Mouse (Mus musculus): ENCODE results near the gene Hba-a1. TPM values are rescaled to one million over a fixed set of nuclear protein-coding genes. Genes with fewer than 3 reads are reported as not detected.
"Not testable (repeated sequence)": the region's sequence is repeated elsewhere in the genome, so short reads cannot be mapped to it uniquely, and the experiment has no call there.

Gene Hba-a1
- polyA plus RNA-seq, 1 experiment from 2014 or later: 15,213 TPM

GRCm38 (mm10) chr11:32285031-32285775, 1.9 kb downstream of the Hba-a1 start:
- H3K9ac ChIP-seq (ENCODE audit: low read length): no peak overlapping the region
- no peak for ATAC-seq (replicated peaks; ENCODE audit: extremely low read depth, insufficient read depth, low FRiP score)
- H3K36me3 ChIP-seq (ENCODE audit: control insufficient read depth, insufficient read depth): no peaks in the 10 kb centered on the region
- no peak overlapping the region for H3K27ac ChIP-seq (ENCODE audit: low read length)
- no peak overlapping the region for H3K4me2 ChIP-seq (ENCODE audit: low read depth, low read length)
- WGBS: 73% methylated on average over 7 of the region's 7 CpGs
- H3K27me3 ChIP-seq (ENCODE audit: control insufficient read depth, insufficient read depth, low read length): peaks cover 9% of the 10 kb centered on the region
- no peak overlapping the region for H3K4me3 ChIP-seq (ENCODE audit: low read length)
- no peaks in the 10 kb centered on the region for H3K9me3 ChIP-seq (replicated peaks; ENCODE audit: control insufficient read depth, low read length)
- no peaks in the 10 kb centered on the region for H3K4me1 ChIP-seq (ENCODE audit: control insufficient read depth, insufficient read depth, low read length)

GRCm38 (mm10) chr11:32285887-32286286, 2.6 kb downstream of the Hba-a1 start:
- H3K27me3 ChIP-seq (ENCODE audit: control insufficient read depth, insufficient read depth, low read length): not testable (repeated sequence)

GRCm38 (mm10) chr11:32286695-32287492, 3.6 kb downstream of the Hba-a1 start, which contains the start of gene Hbq1b:
Gene Hbq1b (plus strand): TSS chr11:32286965.
- peak within 1 kb of the TSS; percentile 54 for H3K4me2 ChIP-seq (ENCODE audit: low read depth, low read length)
- peak within 1 kb of the TSS; percentile 32 for H3K4me3 ChIP-seq (ENCODE audit: low read length)
- not testable (repeated sequence) for H3K9ac ChIP-seq (ENCODE audit: low read length); H3K27ac ChIP-seq (ENCODE audit: low read length); H3K36me3 ChIP-seq (ENCODE audit: control insufficient read depth, insufficient read depth); ATAC-seq (replicated peaks; ENCODE audit: extremely low read depth, insufficient read depth, low FRiP score); H3K27me3 ChIP-seq (ENCODE audit: control insufficient read depth, insufficient read depth, low read length); H3K9me3 ChIP-seq (replicated peaks; ENCODE audit: control insufficient read depth, low read length); H3K4me1 ChIP-seq (ENCODE audit: control insufficient read depth, insufficient read depth, low read length)
- 16% methylated on average over 30 of the region's 33 CpGs for WGBS

More at GRCm38 (mm10) chr11:32285887-32286286, 2.6 kb downstream of the Hba-a1 start:
- not testable (repeated sequence) for ATAC-seq (replicated peaks; ENCODE audit: extremely low read depth, insufficient read depth, low FRiP score); H3K4me3 ChIP-seq (ENCODE audit: low read length); H3K27ac ChIP-seq (ENCODE audit: low read length); H3K9me3 ChIP-seq (replicated peaks; ENCODE audit: control insufficient read depth, low read length); H3K4me2 ChIP-seq (ENCODE audit: low read depth, low read length); H3K36me3 ChIP-seq (ENCODE audit: control insufficient read depth, insufficient read depth); H3K4me1 ChIP-seq (ENCODE audit: control insufficient read depth, insufficient read depth, low read length); H3K9ac ChIP-seq (ENCODE audit: low read length)

DNA sequence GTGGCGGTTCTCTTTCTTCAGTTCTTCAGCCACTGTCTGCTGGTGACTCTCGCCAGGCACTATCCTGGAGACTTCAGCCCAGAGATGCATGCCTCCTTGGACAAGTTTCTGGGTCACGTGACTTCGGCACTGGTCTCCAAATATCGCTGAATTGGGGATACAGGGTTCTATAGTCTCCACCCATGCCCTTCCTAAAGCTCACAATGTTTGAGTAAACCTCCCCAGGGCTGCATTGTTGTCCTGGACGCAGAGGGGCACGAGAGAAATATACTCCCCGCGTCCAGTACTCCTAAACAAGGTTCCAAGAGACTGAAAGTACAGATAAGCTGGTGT, 4.1 kb downstream of the Hba-a1 start:
- H3K4me2 ChIP-seq (ENCODE audit: low read depth, low read length): no peak overlapping the region
- no peaks in the 10 kb centered on the region for H3K4me1 ChIP-seq (ENCODE audit: control insufficient read depth, insufficient read depth, low read length)
- peaks cover 6% of the 10 kb centered on the region for H3K27me3 ChIP-seq (ENCODE audit: control insufficient read depth, insufficient read depth, low read length)
- ATAC-seq (replicated peaks; ENCODE audit: extremely low read depth, insufficient read depth, low FRiP score): no peak
- no peak overlapping the region for H3K9ac ChIP-seq (ENCODE audit: low read length)
- 62% methylated on average over 9 of the region's 9 CpGs for WGBS
- no peak overlapping the region for H3K4me3 ChIP-seq (ENCODE audit: low read length)
- H3K9me3 ChIP-seq (replicated peaks; ENCODE audit: control insufficient read depth, low read length): no peaks in the 10 kb centered on the region
- no peaks in the 10 kb centered on the region for H3K36me3 ChIP-seq (ENCODE audit: control insufficient read depth, insufficient read depth)
- H3K27ac ChIP-seq (ENCODE audit: low read length): no peak overlapping the region

DNA sequence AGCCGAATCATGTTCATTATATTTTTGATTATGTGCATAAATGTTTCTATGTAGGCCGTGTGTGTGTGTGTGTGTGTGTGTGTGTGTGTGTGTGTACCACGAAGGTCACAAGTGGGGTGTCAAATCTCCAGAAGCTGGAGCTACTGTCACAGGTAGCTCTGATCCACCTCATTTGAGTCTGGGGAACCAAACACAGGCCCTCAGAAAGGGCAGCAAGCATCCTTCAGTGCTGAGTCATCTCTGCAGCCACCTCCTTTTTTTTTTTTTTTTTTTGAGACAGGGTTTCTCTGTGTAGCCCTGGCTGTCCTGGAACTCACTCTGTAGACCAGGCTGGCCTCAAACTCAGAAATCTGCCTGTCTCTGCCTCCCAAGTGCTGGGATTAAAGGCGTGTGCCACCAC, 9.5 kb downstream of the Hba-a1 start:
- not testable (repeated sequence) for H3K4me2 ChIP-seq (ENCODE audit: low read depth, low read length); ATAC-seq (replicated peaks; ENCODE audit: extremely low read depth, insufficient read depth, low FRiP score); H3K27ac ChIP-seq (ENCODE audit: low read length); H3K4me1 ChIP-seq (ENCODE audit: control insufficient read depth, insufficient read depth, low read length); H3K9ac ChIP-seq (ENCODE audit: low read length); H3K27me3 ChIP-seq (ENCODE audit: control insufficient read depth, insufficient read depth, low read length); H3K4me3 ChIP-seq (ENCODE audit: low read length); H3K9me3 ChIP-seq (replicated peaks; ENCODE audit: control insufficient read depth, low read length); H3K36me3 ChIP-seq (ENCODE audit: control insufficient read depth, insufficient read depth)
- 80% methylated on average over 4 of the region's 4 CpGs for WGBS

DNA sequence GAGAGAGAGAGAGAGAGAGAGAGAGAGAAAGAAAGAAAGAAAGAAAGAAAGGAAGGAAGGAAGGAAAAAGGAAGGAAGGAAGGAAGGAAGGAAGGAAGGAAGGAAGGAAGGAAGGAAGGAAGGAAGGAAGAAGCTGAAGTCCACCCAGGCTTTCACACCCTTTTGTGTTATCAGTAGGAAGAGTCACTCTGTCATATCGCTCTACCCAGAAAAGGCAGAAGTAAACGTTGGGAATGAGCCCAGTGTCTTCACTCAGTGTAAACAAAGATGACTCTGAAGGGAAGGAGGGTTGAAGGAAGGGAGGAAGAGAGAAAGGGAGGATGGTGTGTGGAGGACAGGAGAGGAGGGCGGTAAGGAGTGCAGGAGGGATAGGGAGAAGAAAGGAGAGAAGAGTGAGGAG, 10.2 kb downstream of the Hba-a1 start:
- not testable (repeated sequence) for H3K4me3 ChIP-seq (ENCODE audit: low read length); H3K9ac ChIP-seq (ENCODE audit: low read length); H3K27me3 ChIP-seq (ENCODE audit: control insufficient read depth, insufficient read depth, low read length); H3K36me3 ChIP-seq (ENCODE audit: control insufficient read depth, insufficient read depth); H3K4me1 ChIP-seq (ENCODE audit: control insufficient read depth, insufficient read depth, low read length); ATAC-seq (replicated peaks; ENCODE audit: extremely low read depth, insufficient read depth, low FRiP score); H3K27ac ChIP-seq (ENCODE audit: low read length); H3K4me2 ChIP-seq (ENCODE audit: low read depth, low read length); H3K9me3 ChIP-seq (replicated peaks; ENCODE audit: control insufficient read depth, low read length)
- 54% methylated on average over 3 of the region's 3 CpGs for WGBS

DNA sequence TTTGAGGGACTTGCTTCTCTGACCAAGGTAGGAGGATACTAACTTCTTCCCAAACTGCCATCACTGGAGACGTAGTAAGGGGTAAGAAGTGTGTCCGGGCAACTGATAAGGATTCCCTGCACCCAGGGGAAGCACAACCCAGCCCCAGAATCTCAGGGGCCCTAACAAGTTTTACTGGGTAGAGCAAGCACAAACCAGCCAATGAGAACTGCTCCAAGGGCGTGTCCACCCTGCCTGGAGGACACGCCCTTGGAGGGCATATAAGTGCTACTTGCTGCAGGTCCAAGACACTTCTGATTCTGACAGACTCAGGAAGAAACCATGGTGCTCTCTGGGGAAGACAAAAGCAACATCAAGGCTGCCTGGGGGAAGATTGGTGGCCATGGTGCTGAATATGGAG, 12.9 kb downstream of the Hba-a1 start, which contains the start of gene Hba-a2:
TSS of gene Hba-a2 (plus strand) at position 287 of the 400 bp plus-strand sequence.
- not testable (repeated sequence) for H3K27ac ChIP-seq (ENCODE audit: low read length); H3K9me3 ChIP-seq (replicated peaks; ENCODE audit: control insufficient read depth, low read length); H3K4me3 ChIP-seq (ENCODE audit: low read length); H3K27me3 ChIP-seq (ENCODE audit: control insufficient read depth, insufficient read depth, low read length); ATAC-seq (replicated peaks; ENCODE audit: extremely low read depth, insufficient read depth, low FRiP score); H3K4me1 ChIP-seq (ENCODE audit: control insufficient read depth, insufficient read depth, low read length); H3K36me3 ChIP-seq (ENCODE audit: control insufficient read depth, insufficient read depth); H3K4me2 ChIP-seq (ENCODE audit: low read depth, low read length); H3K9ac ChIP-seq (ENCODE audit: low read length)
- WGBS: no CpG with 5 or more reads among the region's 4 CpGs

- not testable (repeated sequence) for H3K9me3 ChIP-seq (replicated peaks; ENCODE audit: control insufficient read depth, low read length); H3K4me2 ChIP-seq (ENCODE audit: low read depth, low read length); ATAC-seq (replicated peaks; ENCODE audit: extremely low read depth, insufficient read depth, low FRiP score); H3K9ac ChIP-seq (ENCODE audit: low read length); H3K4me1 ChIP-seq (ENCODE audit: control insufficient read depth, insufficient read depth, low read length); H3K4me3 ChIP-seq (ENCODE audit: low read length); H3K27me3 ChIP-seq (ENCODE audit: control insufficient read depth, insufficient read depth, low read length); H3K27ac ChIP-seq (ENCODE audit: low read length); H3K36me3 ChIP-seq (ENCODE audit: control insufficient read depth, insufficient read depth)
- 13% methylated on average over 2 of the region's 2 CpGs for WGBS
Measured at GRCm38 (mm10) chr11:32297417-32297816, 14.1 kb downstream of the Hba-a1 start.

DNA sequence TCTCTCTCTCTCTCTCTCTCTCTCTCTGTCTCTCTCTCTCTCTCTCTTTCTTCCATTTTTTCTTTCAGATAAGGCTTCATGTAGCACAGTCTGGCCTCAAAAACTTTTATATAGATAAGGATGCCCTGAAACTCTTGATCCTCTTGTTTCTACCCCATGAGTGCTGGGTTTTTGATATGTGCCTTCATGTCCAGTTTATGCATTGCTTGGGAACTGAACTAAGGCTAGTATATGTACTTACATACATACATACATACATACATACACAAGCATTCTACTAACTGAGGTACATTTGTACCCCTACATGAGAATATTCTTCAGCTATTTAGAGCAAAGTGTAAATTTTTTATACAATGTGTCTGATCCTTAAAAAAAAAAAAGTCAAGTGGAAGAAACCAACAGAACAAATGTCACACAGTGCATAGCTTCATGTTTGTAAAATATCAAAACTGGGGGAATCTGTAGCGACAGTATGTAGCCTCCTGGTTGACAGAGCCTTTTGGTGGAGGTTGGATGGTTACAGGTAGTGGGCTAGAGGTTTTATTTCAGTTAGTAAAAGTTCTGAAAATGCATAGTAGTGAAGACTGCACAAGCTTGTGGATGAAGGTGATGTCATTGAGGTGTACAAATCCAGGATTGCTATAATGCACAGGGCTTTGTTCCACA, 14.7 kb downstream of the Hba-a1 start:
- H3K4me2 ChIP-seq (ENCODE audit: low read depth, low read length): no peak overlapping the region
- H3K27me3 ChIP-seq (ENCODE audit: control insufficient read depth, insufficient read depth, low read length): peaks cover 9% of the 10 kb centered on the region
- no peak overlapping the region for H3K9ac ChIP-seq (ENCODE audit: low read length)
- H3K27ac ChIP-seq (ENCODE audit: low read length): no peak overlapping the region
- H3K4me3 ChIP-seq (ENCODE audit: low read length): no peak overlapping the region
- no peaks in the 10 kb centered on the region for H3K36me3 ChIP-seq (ENCODE audit: control insufficient read depth, insufficient read depth)
- H3K9me3 ChIP-seq (replicated peaks; ENCODE audit: control insufficient read depth, low read length): no peaks in the 10 kb centered on the region
- 89% methylated on average over 1 of the region's 1 CpGs for WGBS
- H3K4me1 ChIP-seq (ENCODE audit: control insufficient read depth, insufficient read depth, low read length): no peaks in the 10 kb centered on the region
- ATAC-seq (replicated peaks; ENCODE audit: extremely low read depth, insufficient read depth, low FRiP score): no peak

Data from heart, embryonic 16.5 days (tissue).